Mouse (Mus musculus) gastrocnemius, adult 2 months (tissue): ENCODE measurements at regions not wholly inside any gene's neighbourhood (a gene's known extent, or its start where the extent isn't known, plus 50 kb on each side); places are given as distances from the start of the nearest gene placed in this dataset.

Experiments
- DNase-seq: peaks from one replicate; pipeline ENCODE4 v3.0.0; 2022
- H3K27ac ChIP-seq: fragments of 200-600 bp; 2 replicates; pipeline ENCODE4 v1.8.1; 2022; ENCODE audit warnings: mild to moderate bottlenecking
- H3K4me3 ChIP-seq: fragments of 200-600 bp; 2 replicates; pipeline ENCODE4 v1.8.1; 2022; ENCODE audit warnings: mild to moderate bottlenecking, moderate library complexity
- CTCF ChIP-seq: fragments of 200-600 bp; IDR thresholded peaks from 2 replicates; pipeline ENCODE4 v1.8.1; 2022; ENCODE audit warnings: antibody characterized with exemption, mild to moderate bottlenecking, moderate library complexity
- intact Hi-C: fragments of 180-260 bp; cut with DNase I; formaldehyde crosslinking; loops from one replicate; pipeline ENCODE4 v1.15.1; 2025

GRCm38 (mm10) chr13:90725053-90725827 is 179.9 kb downstream of the Atp6ap1l start:
- Histone ChIP-seq H3K4me3 (no peak overlapping the region), H3K27ac (no peak overlapping the region)
- DNase-seq: peak; percentile 18
- intact Hi-C loops: no loop called here
- no peak for TF ChIP-seq CTCF

GRCm38 (mm10) chr13:90724598-90724997 is 180.6 kb downstream of the Atp6ap1l start:
- H3K27ac ChIP-seq: no peak overlapping the region
- intact Hi-C loops: no loop called here
- no peak for DNase-seq
- no peak overlapping the region for H3K4me3 ChIP-seq
- TF ChIP-seq CTCF: no peak

GRCm38 (mm10) chr13:90723533-90723898 is 181.6 kb downstream of the Atp6ap1l start:
- TF ChIP-seq CTCF: no peak
- intact Hi-C loops: no loop called here
- no peak for DNase-seq
- Histone ChIP-seq H3K4me3 (no peak overlapping the region), H3K27ac (no peak overlapping the region)

- no peak for TF ChIP-seq CTCF
- Histone ChIP-seq H3K27ac (no peak overlapping the region), H3K4me3 (no peak overlapping the region)
- intact Hi-C loops: no loop called here
- DNase-seq: no peak
Measured at GRCm38 (mm10) chr13:90722599-90723532, 182.3 kb downstream of the Atp6ap1l start.

GRCm38 (mm10) chr13:90684324-90684723 is 220.8 kb downstream of the Atp6ap1l start:
- no peak for TF ChIP-seq CTCF
- Histone ChIP-seq H3K27ac (no peak overlapping the region), H3K4me3 (no peak overlapping the region)
- intact Hi-C loops: no loop called here
- DNase-seq: no peak

- intact Hi-C loops: no loop called here
- no peak overlapping the region for H3K27ac ChIP-seq
- no peak overlapping the region for H3K4me3 ChIP-seq
- no peak for DNase-seq
- TF ChIP-seq CTCF: no peak
Measured at GRCm38 (mm10) chr13:90679162-90680010, 225.8 kb downstream of the Atp6ap1l start.

- intact Hi-C loops: no loop called here
- Histone ChIP-seq H3K27ac (no peak overlapping the region), H3K4me3 (no peak overlapping the region)
- no peak for TF ChIP-seq CTCF
- DNase-seq: no peak
Measured at GRCm38 (mm10) chr13:90673823-90674222, 231.3 kb downstream of the Atp6ap1l start.

- no peak for DNase-seq
- Histone ChIP-seq H3K4me3 (no peak overlapping the region), H3K27ac (no peak overlapping the region)
- TF ChIP-seq CTCF: no peak
- intact Hi-C loops: no loop called here
Measured at GRCm38 (mm10) chr13:90673079-90673478, 232.1 kb downstream of the Atp6ap1l start.

- intact Hi-C loops: no loop called here
- Histone ChIP-seq H3K27ac (no peak overlapping the region), H3K4me3 (no peak overlapping the region)
- no peak for DNase-seq
- TF ChIP-seq CTCF: no peak
Measured at GRCm38 (mm10) chr13:90661567-90662141, 243.5 kb downstream of the Atp6ap1l start.

GRCm38 (mm10) chr13:90660950-90661349 is 244.2 kb downstream of the Atp6ap1l start:
- no peak for TF ChIP-seq CTCF
- intact Hi-C loops: no loop called here
- Histone ChIP-seq H3K4me3 (no peak overlapping the region), H3K27ac (no peak overlapping the region)
- DNase-seq: no peak

GRCm38 (mm10) chr13:90659087-90659486 is 246.1 kb downstream of the Atp6ap1l start:
- no peak for TF ChIP-seq CTCF
- Histone ChIP-seq H3K27ac (no peak overlapping the region), H3K4me3 (no peak overlapping the region)
- intact Hi-C loops: no loop called here
- no peak for DNase-seq

- TF ChIP-seq CTCF: no peak
- intact Hi-C loops: no loop called here
- no peak overlapping the region for H3K27ac ChIP-seq
- DNase-seq: no peak
- peak overlapping the region; percentile 15; the same call in 1 of the 2 replicates for H3K4me3 ChIP-seq
Measured at GRCm38 (mm10) chr13:90646356-90646755, 258.8 kb downstream of the Atp6ap1l start.
